In genomic region chr10:93548991-93549390, GRCm38 (mm10) we compare ENCODE assay signal across 8 mouse cellular contexts. TPM values are rescaled to one million over a fixed set of nuclear protein-coding genes. Genes with fewer than 3 reads are reported as not detected.
DNase-seq lines count a peak whose midpoint lies in the region; ATAC-seq and TF ChIP-seq lines count a peak whose summit lies in the region.

No protein-coding gene starts in this region.

- no peak overlapping the region for H3K27ac ChIP-seq in liver, postnatal 0 days (ENCODE audit: low read depth)
- H3K27ac ChIP-seq in thymus, adult 2 months (ENCODE audit: control insufficient read depth, insufficient read depth, low read length), result no peak overlapping the region

- WGBS in liver, postnatal 0 days (ENCODE audit: insufficient replicate concordance), result 7% methylated on average over 7 of the region's 7 CpGs
- 15% methylated on average over 7 of the region's 7 CpGs for WGBS in thymus, adult 2 months

- H3K4me2 ChIP-seq in liver, postnatal 0 days (ENCODE audit: low read depth, low read length), result no peak overlapping the region

- H3K4me3 ChIP-seq in liver, postnatal 0 days (ENCODE audit: low read depth, low read length), result no peak overlapping the region
- no peak overlapping the region for H3K4me3 ChIP-seq in thymus, adult 2 months (ENCODE audit: control insufficient read depth, insufficient read depth, low read length)

- H3K9me3 ChIP-seq in liver, postnatal 0 days (ENCODE audit: low read length), result no peaks in the 10 kb centered on the region

- TF ChIP-seq EP300 in liver, postnatal 0 days (IDR thresholded peaks at IDR 0.05; ENCODE audit: low read depth), result no peak

- peak; percentile 94 for TF ChIP-seq CTCF in liver, postnatal 0 days (IDR thresholded peaks at IDR 0.05; ENCODE audit: low read depth)
- peak; percentile 66; the same call in 1 of the 2 replicates for TF ChIP-seq CTCF in thymus, adult 2 months (IDR thresholded peaks at IDR 0.05; ENCODE audit: borderline replicate concordance, control insufficient read depth, extremely low read depth, insufficient read depth, low read length, poor library complexity)

- peak; percentile 72 for ATAC-seq in liver, postnatal 0 days
- peak; percentile 93 for ATAC-seq in neutrophil, adult 5-6 weeks (ENCODE audit: extremely low read depth, insufficient number of reproducible peaks, low FRiP score, poor library complexity, severe bottlenecking)

- no peak for TF ChIP-seq POLR2A in thymus, adult 2 months (IDR thresholded peaks at IDR 0.05; ENCODE audit: control insufficient read depth, extremely low read depth, insufficient read depth, low read length, poor library complexity)

- no peaks in the 10 kb centered on the region for H3K4me1 ChIP-seq in liver, postnatal 0 days (ENCODE audit: insufficient read depth)
- no peaks in the 10 kb centered on the region for H3K4me1 ChIP-seq in thymus, adult 2 months (replicated peaks; ENCODE audit: control insufficient read depth, insufficient read depth, low read length)

- no peaks in the 10 kb centered on the region for H3K27me3 ChIP-seq in liver, postnatal 0 days (ENCODE audit: insufficient read depth, low read length)
- H3K27me3 ChIP-seq in thymus, adult 2 months (ENCODE audit: control insufficient read depth, insufficient read depth, low read length), result no peaks in the 10 kb centered on the region

- DNase-seq in CD8-positive naive resting alpha-beta T cell, adult 2 months (ENCODE audit: low read depth in 2 of 2, low spot score in 2 of 2), result peak; percentile 59 to 79
- DNase-seq in adrenal gland, postnatal 14 days, result peak; percentile 80
- peak; percentile 76 for DNase-seq in embryo, embryonic 9.5 days (ENCODE audit: extremely low spot score)
- DNase-seq in heart, adult 8-10 months (ENCODE audit: low spot score), result peak; percentile 70
- peak; percentile 78 for DNase-seq in kidney, postnatal 14 days
- DNase-seq in liver, postnatal 0 days, result peak; percentile 82
- DNase-seq in thymus, adult 2 months, result peak; percentile 81

- no peak overlapping the region for H3K9ac ChIP-seq in liver, postnatal 0 days (replicated peaks)

- H3K36me3 ChIP-seq in liver, postnatal 0 days (replicated peaks; ENCODE audit: insufficient read depth, low read length), result no peaks in the 10 kb centered on the region
- no peaks in the 10 kb centered on the region for H3K36me3 ChIP-seq in thymus, adult 2 months (ENCODE audit: control insufficient read depth, insufficient read depth, low read length)

RNA-seq across cellular contexts. Expression of gene Ccdc38, which starts 8.6 kb away (rescaled TPM):
- total RNA-seq in adrenal gland, postnatal 14 days (2021), result not detected in 2 replicates
- not detected for total RNA-seq in heart, adult 8-10 months (2022)
- 0.32 and 0.36 TPM in 2 replicates for polyA plus RNA-seq in liver, postnatal 0 days (2015; fragmentation: Nextera tagmentation; extraction: Ambion mirVana)
- total RNA-seq in neutrophil, adult 5-6 weeks (2017), result not detected in 2 replicates
- 0.03 TPM in 1 of 2 replicates, not detected in the other for polyA plus RNA-seq in thymus, adult 2 months (2012; rRNA removed)

RNA-seq across cellular contexts. Expression of gene Amdhd1, which starts 9.2 kb away (rescaled TPM):
- total RNA-seq in adrenal gland, postnatal 14 days (2021), result 0.75 and 11.8 TPM in 2 replicates
- total RNA-seq in heart, adult 8-10 months (2022), result not detected
- 80.3 and 91.6 TPM in 2 replicates for polyA plus RNA-seq in liver, postnatal 0 days (2015; fragmentation: Nextera tagmentation; extraction: Ambion mirVana)
- total RNA-seq in neutrophil, adult 5-6 weeks (2017), result 0.25 TPM in 1 of 2 replicates, not detected in the other
- 0.44 and 0.46 TPM in 2 replicates for polyA plus RNA-seq in thymus, adult 2 months (2012; rRNA removed)

RNA-seq across cellular contexts. Expression of gene Snrpf, which starts 40.5 kb away (rescaled TPM):
- total RNA-seq in adrenal gland, postnatal 14 days (2021), result 18.2 and 23.6 TPM in 2 replicates
- 10 to 100 TPM in 2 of 4 experiments, 1 to 10 TPM in 2; 7.5 to 12.3 (median 10.9) TPM for total RNA-seq in heart, adult 8-10 months (2022)
- polyA plus RNA-seq in liver, postnatal 0 days (2015; fragmentation: Nextera tagmentation; extraction: Ambion mirVana), result 45.4 and 53.0 TPM in 2 replicates
- 27.2 and 40.0 TPM in 2 replicates for total RNA-seq in neutrophil, adult 5-6 weeks (2017)
- polyA plus RNA-seq in thymus, adult 2 months (2012; rRNA removed), result 88.9 and 92.2 TPM in 2 replicates
